Mouse (Mus musculus): ENCODE data around the gene Mgat5.

The Mgat5 gene

GRCm38 (mm10) chr1:127204817-127205485, at the start of gene Mgat5:
Mgat5 (plus strand) TSS chr1:127205015.
- peak; percentile 74 for DNase-seq (ENCODE audit: low read depth, low spot score)

GRCm38 (mm10) chr1:127160118-127160760, 44.6 kb upstream of the Mgat5 start:
- no peak for DNase-seq (ENCODE audit: low read depth, low spot score)

GRCm38 (mm10) chr1:127164589-127165160, 40.1 kb upstream of the Mgat5 start:
- no peak for DNase-seq (ENCODE audit: low read depth, low spot score)

- DNase-seq (ENCODE audit: low read depth, low spot score): no peak
These were observed 38.3 kb upstream of the Mgat5 start for GRCm38 (mm10) chr1:127166521-127166920.

GRCm38 (mm10) chr1:127167586-127167985, 37.2 kb upstream of the Mgat5 start:
- DNase-seq (ENCODE audit: low read depth, low spot score): no peak

- no peak for DNase-seq (ENCODE audit: low read depth, low spot score)
These were observed 36.6 kb upstream of the Mgat5 start for GRCm38 (mm10) chr1:127168205-127168604.

- no peak for DNase-seq (ENCODE audit: low read depth, low spot score)
These were observed 35.3 kb upstream of the Mgat5 start for GRCm38 (mm10) chr1:127169516-127169915.

- no peak for DNase-seq (ENCODE audit: low read depth, low spot score)
These were observed 33.5 kb upstream of the Mgat5 start for GRCm38 (mm10) chr1:127171361-127171760.

- DNase-seq (ENCODE audit: low read depth, low spot score): no peak
These were observed 31.4 kb upstream of the Mgat5 start for GRCm38 (mm10) chr1:127173448-127173847.

GRCm38 (mm10) chr1:127192396-127192795, 12.4 kb upstream of the Mgat5 start:
- DNase-seq (ENCODE audit: low read depth, low spot score): no peak

- DNase-seq (ENCODE audit: low read depth, low spot score): no peak
These were observed 5.6 kb upstream of the Mgat5 start for GRCm38 (mm10) chr1:127199186-127199585.

- DNase-seq (ENCODE audit: low read depth, low spot score): no peak
These were observed 2.5 kb upstream of the Mgat5 start for GRCm38 (mm10) chr1:127202360-127202759.

GRCm38 (mm10) chr1:127203231-127203764, 1.5 kb upstream of the Mgat5 start:
- no peak for DNase-seq (ENCODE audit: low read depth, low spot score)

GRCm38 (mm10) chr1:127205501-127206019, 745 bp downstream of the Mgat5 start:
- DNase-seq (ENCODE audit: low read depth, low spot score): no peak

GRCm38 (mm10) chr1:127206020-127206641, 1.3 kb downstream of the Mgat5 start:
- DNase-seq (ENCODE audit: low read depth, low spot score): no peak

GRCm38 (mm10) chr1:127206881-127207555, 2.2 kb downstream of the Mgat5 start:
- DNase-seq (ENCODE audit: low read depth, low spot score): no peak

- DNase-seq (ENCODE audit: low read depth, low spot score): no peak
These were observed 3.4 kb downstream of the Mgat5 start for GRCm38 (mm10) chr1:127208167-127208566.

- DNase-seq (ENCODE audit: low read depth, low spot score): no peak
These were observed 8.0 kb downstream of the Mgat5 start for GRCm38 (mm10) chr1:127212812-127213211.

- DNase-seq (ENCODE audit: low read depth, low spot score): no peak
These were observed 8.6 kb downstream of the Mgat5 start for GRCm38 (mm10) chr1:127213434-127213833.

- DNase-seq (ENCODE audit: low read depth, low spot score): no peak
These were observed 9.9 kb downstream of the Mgat5 start for GRCm38 (mm10) chr1:127214585-127215232.

- no peak for DNase-seq (ENCODE audit: low read depth, low spot score)
These were observed 12.2 kb downstream of the Mgat5 start for GRCm38 (mm10) chr1:127216979-127217378.
